Mouse (Mus musculus): ENCODE data around the gene Gna11.

- TF ChIP-seq POLR2A (IDR thresholded peaks at IDR 0.05; ENCODE audit: borderline replicate concordance, extremely low read depth, low read depth, low read length): no peak
- no peak for TF ChIP-seq CTCF (IDR thresholded peaks at IDR 0.05; ENCODE audit: insufficient read depth, low read length)
Observed at GRCm38 (mm10) chr10:81510246-81510810, 34.7 kb downstream of the Gna11 start.
